Mouse (Mus musculus) retina, adult 2 months (tissue): ENCODE measurements around the gene Map3k9.
A peak's percentile ranks its signal among the peaks of the same experiment; 100 is the strongest.

ENCODE experiments used
- DNase-seq: peaks from one replicate; pipeline ENCODE4 v3.0.0-alpha.2; 2012; ENCODE audit warnings: low read depth, low spot score

The Map3k9 gene

GRCm38 (mm10) chr12:81781105-81781909 lies at the start of gene Map3k9:
TSS of gene Map3k9 (minus strand) at chr12:81781175.
- DNase-seq, result peak; percentile 87

GRCm38 (mm10) chr12:81828355-81828754 lies 47.4 kb upstream of the Map3k9 start:
- no peak for DNase-seq

GRCm38 (mm10) chr12:81822778-81823480 lies 42.0 kb upstream of the Map3k9 start:
- no peak for DNase-seq

- DNase-seq, result no peak
Observed at GRCm38 (mm10) chr12:81822176-81822575, 41.2 kb upstream of the Map3k9 start.

- no peak for DNase-seq
Observed at GRCm38 (mm10) chr12:81820700-81821099, 39.7 kb upstream of the Map3k9 start.

GRCm38 (mm10) chr12:81817126-81817505 lies 36.1 kb upstream of the Map3k9 start:
- no peak for DNase-seq

GRCm38 (mm10) chr12:81816330-81817125 lies 35.6 kb upstream of the Map3k9 start:
- no peak for DNase-seq

GRCm38 (mm10) chr12:81814742-81815141 lies 33.8 kb upstream of the Map3k9 start:
- DNase-seq, result no peak

- DNase-seq, result no peak
Observed at GRCm38 (mm10) chr12:81810417-81810816, 29.4 kb upstream of the Map3k9 start.

GRCm38 (mm10) chr12:81808596-81808995 lies 27.6 kb upstream of the Map3k9 start:
- DNase-seq, result no peak

GRCm38 (mm10) chr12:81807953-81808352 lies 27.0 kb upstream of the Map3k9 start:
- no peak for DNase-seq

- DNase-seq, result no peak
Observed at GRCm38 (mm10) chr12:81807529-81807837, 26.5 kb upstream of the Map3k9 start.

- no peak for DNase-seq
Observed at GRCm38 (mm10) chr12:81806759-81807528, 26.0 kb upstream of the Map3k9 start.

- DNase-seq, result no peak
Observed at GRCm38 (mm10) chr12:81806114-81806513, 25.1 kb upstream of the Map3k9 start.

- DNase-seq, result no peak
Observed at GRCm38 (mm10) chr12:81803803-81804202, 22.8 kb upstream of the Map3k9 start.

- no peak for DNase-seq
Observed at GRCm38 (mm10) chr12:81803016-81803415, 22.0 kb upstream of the Map3k9 start.

GRCm38 (mm10) chr12:81801134-81801533 lies 20.2 kb upstream of the Map3k9 start:
- DNase-seq, result no peak

- no peak for DNase-seq
Observed at GRCm38 (mm10) chr12:81796541-81796940, 15.6 kb upstream of the Map3k9 start.

GRCm38 (mm10) chr12:81792511-81793218 lies 11.7 kb upstream of the Map3k9 start:
- DNase-seq, result no peak

- no peak for DNase-seq
Observed at GRCm38 (mm10) chr12:81789499-81789898, 8.5 kb upstream of the Map3k9 start.

GRCm38 (mm10) chr12:81788672-81789084 lies 7.7 kb upstream of the Map3k9 start:
- peak; percentile 79 for DNase-seq
